Mouse (Mus musculus) G1E (cell line): Measurements from ENCODE around the gene C1qtnf5.

Experiments used
- CTCF ChIP-seq: IDR thresholded peaks from 2 replicates; pipeline ENCODE4 v1.5.1; 2012; ENCODE audit warnings: low read depth, low read length, inconsistent platforms, mixed read lengths
- GATA1 ChIP-seq: IDR thresholded peaks from 2 replicates; pipeline ENCODE4 v1.6.1; 2012; ENCODE audit warnings: borderline replicate concordance, low read length, inconsistent platforms, mixed read lengths
- POLR2AphosphoS5 ChIP-seq: IDR thresholded peaks from 2 replicates; pipeline ENCODE4 v1.6.1; 2012; ENCODE audit warnings: low read depth, low read length, inconsistent platforms; ENCODE audit not compliant: insufficient replicate concordance

DNA sequence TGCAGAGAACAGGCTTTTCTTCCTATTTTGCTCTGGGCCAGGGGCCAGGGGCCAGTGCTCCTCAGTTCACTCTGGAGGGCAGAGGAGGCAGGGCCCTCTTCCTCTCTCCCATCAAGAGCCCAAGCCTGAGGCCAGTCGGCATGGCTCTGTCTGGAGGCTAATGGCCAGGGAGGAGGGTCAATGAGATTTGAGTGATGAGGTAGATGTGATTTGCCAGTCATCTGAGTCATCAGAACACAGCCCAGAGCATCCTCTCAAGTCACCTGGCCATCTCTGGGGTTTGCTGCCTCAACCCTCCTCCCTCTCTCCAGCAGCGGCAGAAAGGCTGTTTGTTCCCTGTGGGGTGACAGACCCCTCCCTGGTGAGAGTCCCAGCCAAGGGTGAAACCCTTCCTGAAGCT is 26.2 kb downstream of the C1qtnf5 start:
- TF ChIP-seq GATA1 (no peak), CTCF (no peak), POLR2AphosphoS5 (no peak)
